Mouse (Mus musculus) erythroblast, embryonic 14.5 days (primary cell): ENCODE data around the gene Cd93.

Source experiments
- GATA1 ChIP-seq: IDR thresholded peaks from 2 replicates; pipeline ENCODE4 v1.6.1; 2012; ENCODE audit warnings: low read length, inconsistent platforms, mixed read lengths
- TAL1 ChIP-seq: IDR thresholded peaks from 3 replicates; pipeline ENCODE4 v1.6.1; 2012; ENCODE audit warnings: low read length, inconsistent platforms, mixed read lengths

DNA sequence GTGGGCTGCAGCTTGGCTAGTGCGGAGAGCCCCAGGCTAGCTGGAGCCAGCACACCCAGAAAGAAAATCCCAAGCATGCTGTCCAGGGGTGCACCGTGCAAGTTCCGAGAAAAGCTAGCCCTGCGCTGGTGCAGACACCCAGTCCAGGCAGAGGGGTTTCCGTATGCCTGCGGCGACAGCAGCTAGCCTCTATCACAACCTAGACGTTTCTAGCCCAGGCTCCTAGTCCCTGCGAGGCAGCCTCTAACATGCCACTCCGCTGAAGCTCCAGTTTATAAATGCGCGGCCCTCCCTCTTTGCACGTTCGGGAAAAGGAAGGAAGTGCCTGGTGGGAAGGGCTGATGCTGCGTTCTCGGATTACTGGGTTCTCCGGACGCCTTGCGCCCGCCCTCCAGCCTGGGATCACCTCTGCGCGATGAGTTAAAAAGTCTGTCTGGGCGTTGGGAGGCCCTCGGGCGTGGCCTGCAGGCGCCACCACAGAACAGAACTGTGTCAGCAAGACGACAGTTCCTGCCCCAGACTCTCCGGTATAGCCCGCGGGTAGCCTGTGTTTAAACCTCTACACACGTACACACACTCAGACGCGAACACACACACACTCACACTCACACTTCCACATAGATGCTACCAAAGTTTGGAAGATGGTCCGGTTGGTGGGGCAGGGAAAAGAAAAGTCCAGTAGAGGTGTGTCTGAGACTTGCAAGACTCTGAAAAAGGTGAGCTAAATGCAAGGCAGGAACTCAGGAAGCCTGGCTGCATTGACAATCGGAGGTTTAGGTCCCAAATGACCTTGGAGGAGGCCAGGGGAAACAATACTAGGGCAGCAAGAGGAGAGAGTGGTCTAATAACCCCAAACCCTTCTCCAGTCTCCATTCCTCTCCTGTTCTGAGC lies 35.2 kb downstream of the Cd93 start, which contains the start of gene Thbd:
- TF ChIP-seq TAL1, result no peak
- no peak for TF ChIP-seq GATA1
